Mouse (Mus musculus): ENCODE results near the gene Brwd1.

DNA sequence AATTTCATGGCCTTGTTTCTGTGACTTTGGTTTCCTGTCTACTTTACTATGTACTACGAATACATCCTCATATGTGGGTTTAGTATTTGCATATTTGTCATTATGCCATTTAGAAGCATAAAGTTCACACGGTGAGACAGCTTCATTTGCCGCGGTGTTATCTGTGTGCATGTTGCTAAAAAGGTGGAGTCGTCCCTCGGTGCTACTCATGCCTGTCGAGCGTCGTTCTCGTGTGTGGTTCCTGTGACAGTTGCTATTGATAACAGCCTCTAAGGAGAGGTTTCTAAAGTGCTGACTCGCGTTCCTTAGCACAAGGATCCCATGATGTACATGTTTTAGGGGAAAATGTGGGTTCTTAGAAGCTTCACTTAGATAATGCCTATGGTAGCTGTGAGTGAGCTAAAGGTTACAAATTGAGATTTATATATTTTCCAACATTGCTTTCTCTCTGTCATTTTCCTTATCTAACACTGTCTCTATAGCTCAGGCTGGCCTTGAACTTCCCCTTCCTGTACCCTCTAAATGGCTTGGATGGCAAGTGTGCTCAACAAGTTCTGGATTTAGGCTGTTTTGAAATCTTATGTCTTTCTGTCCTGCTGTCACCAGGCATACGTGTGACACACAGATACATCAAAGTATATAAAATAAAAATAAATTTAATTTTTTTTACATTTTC, 49.8 kb downstream of the Brwd1 start:
- TF ChIP-seq CTCF (IDR thresholded peaks at IDR 0.05) (no peak), EP300 (IDR thresholded peaks at IDR 0.05) (no peak)

Data from lung, postnatal 0 days (tissue).